Mouse (Mus musculus) mouse embryonic stem cell (cell line): ENCODE measurements around the gene Trim9.

Experiments used
- in situ Hi-C, 2 experiments: fragments of 300-500 bp; cut with MboI; formaldehyde crosslinking; loops; 1 replicate in 1 of 2; 3 replicates in 1 of 2; pipeline ENCODE4 v1.14.3; 2019 to 2020; ENCODE audit warnings: low sequenced_read_pairs in 2 of 2, low pct_unique_long_range_greater_than_20kb in 1 of 2, mixed read lengths in 1 of 2; ENCODE audit not compliant: unreplicated experiment in 1 of 2

Trim9 gene

GRCm38 (mm10) chr12:70347202-70347841 is at the start of gene Trim9:
Trim9 (minus strand) TSS chr12:70347614.
- in situ Hi-C loops: no loop called here

- in situ Hi-C loops: no loop called here
Measured at GRCm38 (mm10) chr12:70395061-70395460, 47.6 kb upstream of the Trim9 start.

- in situ Hi-C loops: no loop called here
Measured at GRCm38 (mm10) chr12:70391236-70391635, 43.8 kb upstream of the Trim9 start.

- in situ Hi-C loops: no loop called here
Measured at GRCm38 (mm10) chr12:70374976-70375375, 27.6 kb upstream of the Trim9 start.

- in situ Hi-C loops: no loop called here
Measured at GRCm38 (mm10) chr12:70372874-70373273, 25.5 kb upstream of the Trim9 start.

- in situ Hi-C loops: no loop called here
Measured at GRCm38 (mm10) chr12:70369348-70369747, 21.9 kb upstream of the Trim9 start.

- in situ Hi-C loops: no loop called here
Measured at GRCm38 (mm10) chr12:70368820-70369219, 21.4 kb upstream of the Trim9 start.

- in situ Hi-C loops: no loop called here
Measured at GRCm38 (mm10) chr12:70367326-70368248, 20.2 kb upstream of the Trim9 start.

GRCm38 (mm10) chr12:70363016-70363415 is 15.6 kb upstream of the Trim9 start:
- in situ Hi-C loops: no loop called here

GRCm38 (mm10) chr12:70360276-70360675 is 12.9 kb upstream of the Trim9 start:
- in situ Hi-C loops: no loop called here

- in situ Hi-C loops: no loop called here
Measured at GRCm38 (mm10) chr12:70359443-70359842, 12.0 kb upstream of the Trim9 start.

GRCm38 (mm10) chr12:70354926-70355325 is 7.5 kb upstream of the Trim9 start:
- in situ Hi-C loops: no loop called here

GRCm38 (mm10) chr12:70350490-70350889 is 3.1 kb upstream of the Trim9 start:
- in situ Hi-C loops: no loop called here

- in situ Hi-C loops: no loop called here
Measured at GRCm38 (mm10) chr12:70349788-70350187, 2.4 kb upstream of the Trim9 start.

GRCm38 (mm10) chr12:70348026-70348425 is 612 bp upstream of the Trim9 start:
- in situ Hi-C loops: no loop called here

- in situ Hi-C loops: no loop called here
Measured at GRCm38 (mm10) chr12:70346139-70347026, 1.0 kb downstream of the Trim9 start.

GRCm38 (mm10) chr12:70345531-70346138 is 1.8 kb downstream of the Trim9 start:
- in situ Hi-C loops: no loop called here

- in situ Hi-C loops: no loop called here
Measured at GRCm38 (mm10) chr12:70335176-70335575, 12.2 kb downstream of the Trim9 start.
